Mouse (Mus musculus): ENCODE results near the gene Dlst. TPM values are rescaled to one million over a fixed set of nuclear protein-coding genes. Genes with fewer than 3 reads are reported as not detected.

Gene Dlst
- 114 and 116 TPM in 2 replicates for polyA plus RNA-seq (2016; fragmentation: Nextera tagmentation; extraction: Ambion mirVana)

DNA sequence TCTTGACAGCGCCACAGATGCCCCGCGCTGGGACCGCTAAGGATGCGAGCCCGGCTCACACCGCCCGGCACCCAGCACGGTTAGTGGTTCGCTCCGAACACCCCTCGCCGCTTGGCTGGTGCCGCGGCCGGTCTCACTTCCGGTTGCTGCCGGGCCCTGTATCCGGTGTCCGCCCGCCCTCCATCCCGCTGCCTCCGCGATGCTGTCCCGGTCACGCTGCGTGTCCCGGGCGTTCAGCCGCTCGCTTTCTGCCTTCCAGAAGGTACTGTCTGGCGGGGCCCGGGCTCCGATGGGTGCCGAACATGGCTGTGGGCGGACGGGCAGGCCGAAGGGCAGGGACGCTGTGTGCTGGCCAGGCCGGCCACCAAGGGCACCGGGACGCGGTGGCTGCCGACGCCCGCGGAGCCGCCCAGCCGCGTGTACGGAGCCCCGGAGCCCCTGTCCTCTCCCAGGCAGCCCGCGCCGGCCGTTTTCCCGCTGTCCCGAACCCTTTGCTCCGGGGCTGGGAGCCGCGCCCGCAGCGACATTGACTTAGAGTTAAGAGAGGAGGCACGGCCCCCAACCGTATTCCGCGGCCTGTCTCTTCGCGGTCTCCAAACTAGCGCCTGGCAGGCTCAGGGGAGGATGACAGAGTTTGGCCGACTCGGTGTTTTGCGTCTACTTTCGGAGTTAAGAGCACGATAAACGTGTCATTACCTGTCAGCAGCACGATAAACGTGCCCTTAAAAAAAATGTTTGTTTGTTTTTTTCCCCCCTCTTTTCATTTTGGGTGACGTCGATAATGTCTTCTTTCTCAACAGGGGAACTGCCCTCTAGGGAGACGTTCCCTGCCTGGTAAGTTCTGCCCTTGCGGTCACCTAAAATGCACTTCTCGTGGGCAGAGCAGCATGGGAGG lies at the start of gene Dlst, which contains the start of gene Prox2:
TSS of gene Dlst (plus strand) at position 136 of the 895 bp plus-strand sequence.
TSS of gene Prox2 (minus strand) at position 62 of the 895 bp plus-strand sequence.
- under 1% methylated on average over 83 of the region's 83 CpGs for WGBS
- peaks cover 28% of the 10 kb centered on the region for H3K4me1 ChIP-seq

DNA sequence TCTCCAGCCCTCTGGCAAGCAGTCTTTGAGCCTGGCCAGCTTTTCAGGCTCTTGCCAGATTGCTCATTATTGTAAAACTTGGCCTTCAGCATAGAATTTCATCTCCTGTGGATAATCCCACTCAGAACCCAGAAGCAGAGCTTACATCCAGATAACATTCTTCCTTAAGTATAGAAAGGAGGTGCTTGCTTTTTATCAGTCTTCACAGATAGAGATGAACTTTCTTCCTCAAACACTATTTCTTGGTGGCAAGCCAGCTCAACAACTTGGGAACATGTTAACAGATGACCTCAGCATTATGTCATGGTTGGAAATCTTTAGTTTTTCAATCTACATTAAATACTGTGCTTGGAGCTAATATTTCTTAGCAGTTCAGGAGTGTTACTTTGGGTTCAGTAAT lies 39.6 kb upstream of the Dlst start:
- Histone ChIP-seq H3K9ac (no peak overlapping the region), H3K4me1 (no peaks in the 10 kb centered on the region), H3K27me3 (replicated peaks) (no peaks in the 10 kb centered on the region), H3K4me2 (replicated peaks) (no peak overlapping the region), H3K36me3 (peaks cover 43% of the 10 kb centered on the region), H3K4me3 (no peak overlapping the region), H3K27ac (no peak overlapping the region), H3K9me3 (no peaks in the 10 kb centered on the region)
- no peak for ATAC-seq (ENCODE audit: low FRiP score, low read depth)

More for the DNA sequence above, at the start of gene Dlst, which contains the start of gene Prox2:
- peak; percentile 97 for ATAC-seq (ENCODE audit: low FRiP score, low read depth)
- Histone ChIP-seq H3K9me3 (no peaks in the 10 kb centered on the region), H3K27ac (peak within 1 kb of the TSS; percentile 63), H3K4me2 (replicated peaks) (peak within 1 kb of the TSS; percentile 87), H3K36me3 (peaks cover 9% of the 10 kb centered on the region), H3K27me3 (replicated peaks) (no peaks in the 10 kb centered on the region), H3K9ac (peak within 1 kb of the TSS; percentile 95), H3K4me3 (peak within 1 kb of the TSS; percentile 97)

DNA sequence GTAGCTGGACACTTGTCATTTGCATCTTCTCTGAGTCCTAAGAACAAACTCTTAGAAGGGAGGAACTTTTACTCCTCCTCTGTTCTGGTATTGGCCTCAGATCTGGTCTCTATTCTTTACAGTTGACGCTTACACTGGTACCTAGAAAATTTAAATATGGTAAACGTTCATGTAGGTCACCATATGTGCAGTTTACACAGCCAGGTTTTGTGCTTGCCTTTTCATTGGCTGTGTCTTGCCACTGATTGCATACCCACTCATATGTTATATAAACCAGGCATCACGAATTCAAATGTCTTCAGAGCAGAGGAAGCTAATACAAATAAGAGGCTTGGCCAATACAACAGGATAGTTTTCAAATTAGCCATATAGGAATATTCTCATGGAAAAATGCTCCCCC lies 33.5 kb upstream of the Dlst start:
- peaks cover 22% of the 10 kb centered on the region for H3K36me3 ChIP-seq
- H3K9me3 ChIP-seq: no peaks in the 10 kb centered on the region
- H3K4me2 ChIP-seq (replicated peaks): no peak overlapping the region
- no peak for ATAC-seq (ENCODE audit: low FRiP score, low read depth)
- no peaks in the 10 kb centered on the region for H3K27me3 ChIP-seq (replicated peaks)
- 93% methylated on average over 3 of the region's 3 CpGs for WGBS
- no peak overlapping the region for H3K27ac ChIP-seq
- H3K9ac ChIP-seq: no peak overlapping the region
- H3K4me3 ChIP-seq: no peak overlapping the region
- no peaks in the 10 kb centered on the region for H3K4me1 ChIP-seq

DNA sequence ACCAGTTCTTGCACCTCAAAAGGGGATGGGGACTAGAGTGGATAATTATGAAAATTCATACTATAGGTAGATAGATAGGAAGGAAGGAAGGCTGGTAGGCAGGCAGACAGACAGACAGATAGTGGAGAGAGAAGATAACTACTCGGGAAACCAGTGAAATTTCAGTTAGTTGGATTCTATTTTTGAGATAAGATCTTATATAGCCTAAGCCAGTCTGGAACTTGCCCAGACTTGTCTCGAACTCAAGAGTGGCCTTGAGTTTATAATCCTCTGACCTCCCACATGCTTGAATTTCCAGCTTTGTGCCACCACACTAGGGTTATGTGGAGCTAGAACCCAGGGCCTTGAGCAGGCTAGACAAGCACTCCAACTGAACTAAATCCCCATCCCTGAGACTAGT lies 26.4 kb upstream of the Dlst start:
- no peak overlapping the region for H3K4me3 ChIP-seq
- ATAC-seq (ENCODE audit: low FRiP score, low read depth): no peak
- H3K27ac ChIP-seq: no peak overlapping the region
- H3K4me1 ChIP-seq: no peaks in the 10 kb centered on the region
- H3K27me3 ChIP-seq (replicated peaks): no peaks in the 10 kb centered on the region
- H3K9ac ChIP-seq: no peak overlapping the region
- 87% methylated on average over 2 of the region's 2 CpGs for WGBS
- H3K9me3 ChIP-seq: no peaks in the 10 kb centered on the region
- no peak overlapping the region for H3K4me2 ChIP-seq (replicated peaks)
- H3K36me3 ChIP-seq: peaks cover 28% of the 10 kb centered on the region

DNA sequence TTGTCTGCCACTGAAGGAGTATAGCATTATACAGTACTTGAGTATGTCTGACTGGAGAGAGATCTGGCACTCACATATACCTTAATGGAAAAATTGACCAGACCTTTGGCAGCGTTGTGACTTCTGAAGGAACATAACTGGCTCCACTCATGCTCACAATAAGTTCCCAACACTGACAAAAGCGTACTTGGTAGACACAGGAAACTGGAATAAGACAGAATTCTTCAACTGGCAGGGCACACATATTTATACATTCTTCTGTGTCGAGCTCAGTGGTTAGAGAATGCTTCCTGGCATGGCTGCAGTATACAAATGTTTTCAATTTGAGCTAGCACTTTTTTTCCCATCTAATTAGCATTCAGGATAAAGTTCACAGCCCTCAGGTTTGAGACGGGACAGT lies 25.7 kb upstream of the Dlst start:
- no peak overlapping the region for H3K9ac ChIP-seq
- H3K9me3 ChIP-seq: no peaks in the 10 kb centered on the region
- H3K27ac ChIP-seq: no peak overlapping the region
- peaks cover 31% of the 10 kb centered on the region for H3K36me3 ChIP-seq
- no peaks in the 10 kb centered on the region for H3K27me3 ChIP-seq (replicated peaks)
- H3K4me3 ChIP-seq: no peak overlapping the region
- 90% methylated on average over 4 of the region's 4 CpGs for WGBS
- H3K4me1 ChIP-seq: no peaks in the 10 kb centered on the region
- ATAC-seq (ENCODE audit: low FRiP score, low read depth): no peak
- H3K4me2 ChIP-seq (replicated peaks): no peak overlapping the region

DNA sequence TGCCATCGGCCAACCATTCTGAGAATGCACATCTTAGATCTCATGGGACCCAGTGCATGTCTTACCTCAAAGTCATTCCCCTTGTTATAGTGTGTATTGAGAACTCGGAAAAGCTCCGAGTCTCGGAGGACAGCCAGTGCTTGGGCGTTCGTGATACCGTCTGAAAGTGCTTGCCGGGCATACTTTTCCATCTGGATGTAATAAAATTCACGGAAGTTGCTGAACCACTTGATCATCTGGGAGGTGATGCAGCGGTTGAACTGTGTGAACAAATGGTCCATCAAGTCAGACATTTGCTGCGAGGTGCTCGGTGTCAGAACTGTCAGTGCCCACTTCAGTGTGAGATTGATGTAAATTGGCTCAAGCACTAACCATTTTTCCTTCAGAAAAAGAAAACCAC lies 22.8 kb upstream of the Dlst start:
- Histone ChIP-seq H3K9me3 (no peaks in the 10 kb centered on the region), H3K36me3 (peaks cover 31% of the 10 kb centered on the region), H3K9ac (no peak overlapping the region), H3K4me3 (no peak overlapping the region), H3K27me3 (replicated peaks) (no peaks in the 10 kb centered on the region), H3K27ac (no peak overlapping the region), H3K4me2 (replicated peaks) (no peak overlapping the region), H3K4me1 (no peaks in the 10 kb centered on the region)
- 82% methylated on average over 12 of the region's 12 CpGs for WGBS
- no peak for ATAC-seq (ENCODE audit: low FRiP score, low read depth)

DNA sequence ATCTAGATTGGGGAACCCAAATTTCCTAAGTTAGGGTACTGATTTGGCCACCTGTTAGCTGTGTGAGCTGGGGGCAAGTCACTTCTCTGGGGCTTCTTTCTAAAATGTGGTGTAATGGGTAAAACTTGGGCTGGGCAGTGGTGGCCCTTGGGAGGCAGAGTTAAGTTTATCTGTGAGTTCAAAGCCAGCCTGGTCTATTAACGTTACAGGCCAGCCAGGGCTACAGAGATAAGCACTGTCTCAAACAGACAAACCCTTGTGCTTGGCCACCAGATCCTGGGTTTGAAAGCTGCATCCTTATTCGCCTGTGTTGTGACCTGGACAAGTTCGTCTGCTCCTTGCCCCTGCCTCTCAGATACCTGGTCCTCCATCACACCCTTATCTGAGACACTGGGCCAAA lies 19.4 kb upstream of the Dlst start:
- H3K4me2 ChIP-seq (replicated peaks): no peak overlapping the region
- ATAC-seq (ENCODE audit: low FRiP score, low read depth): no peak
- H3K27me3 ChIP-seq (replicated peaks): no peaks in the 10 kb centered on the region
- no peaks in the 10 kb centered on the region for H3K9me3 ChIP-seq
- no peak overlapping the region for H3K4me3 ChIP-seq
- 84% methylated on average over 3 of the region's 3 CpGs for WGBS
- peaks cover 3% of the 10 kb centered on the region; the same call in 1 of the 2 replicates for H3K4me1 ChIP-seq
- no peak overlapping the region for H3K27ac ChIP-seq
- peaks cover 31% of the 10 kb centered on the region for H3K36me3 ChIP-seq
- H3K9ac ChIP-seq: no peak overlapping the region

DNA sequence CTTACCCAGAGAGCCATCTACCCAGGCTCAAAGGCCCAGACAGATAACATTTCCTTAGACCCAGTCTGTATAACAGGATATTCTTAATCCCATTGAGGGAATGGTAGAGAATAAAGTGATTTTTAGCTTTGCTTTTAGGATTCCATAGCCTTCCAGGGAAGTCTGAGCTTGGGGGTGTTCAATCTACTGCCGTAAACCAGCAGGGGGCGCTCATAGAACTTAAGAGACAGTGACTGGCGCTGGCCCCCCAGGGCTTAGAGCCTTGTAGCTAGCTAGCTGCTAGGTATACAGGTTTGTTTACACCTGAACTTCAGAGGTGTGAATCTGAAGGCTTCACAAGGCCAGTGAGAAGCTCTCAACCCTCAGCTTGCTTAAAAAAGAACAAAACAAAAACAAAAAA lies 18.4 kb upstream of the Dlst start:
- Histone ChIP-seq H3K27ac (no peak overlapping the region), H3K27me3 (replicated peaks) (no peaks in the 10 kb centered on the region), H3K4me2 (replicated peaks) (no peak overlapping the region), H3K4me3 (no peak overlapping the region), H3K9ac (no peak overlapping the region), H3K36me3 (peaks cover 22% of the 10 kb centered on the region), H3K4me1 (peaks cover 3% of the 10 kb centered on the region; the same call in 1 of the 2 replicates), H3K9me3 (no peaks in the 10 kb centered on the region)
- 10% methylated on average over 3 of the region's 3 CpGs for WGBS
- ATAC-seq (ENCODE audit: low FRiP score, low read depth): no peak

DNA sequence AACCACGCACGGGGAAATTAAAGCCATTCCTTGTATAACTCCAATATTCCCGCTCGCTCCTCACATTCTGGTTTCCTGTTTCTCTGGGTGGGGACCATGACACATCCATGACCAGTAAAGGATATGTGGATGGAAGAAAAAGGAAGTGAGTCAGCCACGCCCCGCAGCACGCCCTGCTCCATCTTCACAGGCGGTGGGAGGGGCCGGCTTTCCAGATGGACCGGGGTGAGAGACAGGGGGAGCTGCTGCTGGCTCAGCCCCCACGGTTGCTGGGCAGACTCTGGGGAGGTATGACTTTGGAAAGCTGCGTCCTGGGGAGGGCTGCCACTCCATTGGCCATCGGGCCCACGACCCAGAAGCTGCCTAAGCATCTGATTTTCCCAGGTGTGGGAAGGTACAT lies 16.6 kb upstream of the Dlst start:
- WGBS: 39% methylated on average over 14 of the region's 14 CpGs
- Histone ChIP-seq H3K9me3 (no peaks in the 10 kb centered on the region), H3K4me1 (peaks cover 3% of the 10 kb centered on the region; the same call in 1 of the 2 replicates), H3K27ac (no peak overlapping the region), H3K27me3 (replicated peaks) (no peaks in the 10 kb centered on the region), H3K4me2 (replicated peaks) (no peak overlapping the region), H3K4me3 (no peak overlapping the region), H3K9ac (no peak overlapping the region), H3K36me3 (peaks cover 5% of the 10 kb centered on the region)
- no peak for ATAC-seq (ENCODE audit: low FRiP score, low read depth)

DNA sequence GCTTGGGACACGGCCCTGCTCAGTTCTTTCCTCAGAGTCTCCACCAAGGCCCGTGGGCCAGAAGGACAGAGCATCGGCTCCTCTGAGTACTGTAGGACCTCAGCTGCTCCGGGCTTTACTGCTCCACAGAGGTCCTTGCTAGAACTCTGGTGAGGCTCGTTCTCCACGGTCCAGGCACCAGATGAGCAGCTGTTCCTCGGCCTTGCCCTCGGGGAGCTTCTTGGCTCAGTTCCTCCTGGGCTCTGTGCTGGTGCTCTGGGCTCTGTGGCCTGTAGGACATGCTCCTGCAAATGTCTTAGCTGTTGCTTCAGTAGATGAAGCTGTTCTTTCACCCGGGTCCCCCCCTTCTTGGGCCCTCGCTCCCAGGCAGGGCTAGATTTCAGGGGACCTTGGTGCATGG lies 15.9 kb upstream of the Dlst start:
- Histone ChIP-seq H3K4me3 (no peak overlapping the region), H3K9me3 (no peaks in the 10 kb centered on the region), H3K27ac (no peak overlapping the region), H3K9ac (no peak overlapping the region), H3K36me3 (no peaks in the 10 kb centered on the region), H3K4me2 (replicated peaks) (no peak overlapping the region), H3K4me1 (peaks cover 3% of the 10 kb centered on the region; the same call in 1 of the 2 replicates), H3K27me3 (replicated peaks) (no peaks in the 10 kb centered on the region)
- no peak for ATAC-seq (ENCODE audit: low FRiP score, low read depth)
- 79% methylated on average over 10 of the region's 10 CpGs for WGBS

DNA sequence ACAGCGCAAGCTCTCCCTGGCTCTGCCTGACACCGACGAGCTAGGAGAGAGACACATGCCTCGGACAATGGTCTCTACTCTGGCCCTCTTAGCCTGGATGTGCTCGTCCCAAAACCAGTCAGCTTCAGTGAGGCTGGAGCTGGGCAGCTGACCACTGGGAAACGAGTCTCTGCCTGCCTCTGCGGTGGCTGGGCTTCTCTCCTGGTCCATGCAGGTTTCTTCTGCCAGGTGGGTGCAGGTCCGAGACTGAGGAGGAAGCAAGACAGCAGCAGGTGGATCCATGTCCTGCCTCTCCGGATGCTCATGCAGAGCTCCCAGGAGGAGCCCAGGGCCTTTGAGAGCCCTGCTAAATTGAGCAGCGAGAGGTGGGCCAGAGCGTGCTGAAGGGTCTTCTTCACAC lies 15.5 kb upstream of the Dlst start:
- H3K27ac ChIP-seq: no peak overlapping the region
- H3K4me3 ChIP-seq: no peak overlapping the region
- 89% methylated on average over 11 of the region's 11 CpGs for WGBS
- H3K4me1 ChIP-seq: peaks cover 3% of the 10 kb centered on the region; the same call in 1 of the 2 replicates
- H3K27me3 ChIP-seq (replicated peaks): no peaks in the 10 kb centered on the region
- no peak overlapping the region for H3K9ac ChIP-seq
- no peaks in the 10 kb centered on the region for H3K36me3 ChIP-seq
- no peak for ATAC-seq (ENCODE audit: low FRiP score, low read depth)
- H3K9me3 ChIP-seq: no peaks in the 10 kb centered on the region
- no peak overlapping the region for H3K4me2 ChIP-seq (replicated peaks)

DNA sequence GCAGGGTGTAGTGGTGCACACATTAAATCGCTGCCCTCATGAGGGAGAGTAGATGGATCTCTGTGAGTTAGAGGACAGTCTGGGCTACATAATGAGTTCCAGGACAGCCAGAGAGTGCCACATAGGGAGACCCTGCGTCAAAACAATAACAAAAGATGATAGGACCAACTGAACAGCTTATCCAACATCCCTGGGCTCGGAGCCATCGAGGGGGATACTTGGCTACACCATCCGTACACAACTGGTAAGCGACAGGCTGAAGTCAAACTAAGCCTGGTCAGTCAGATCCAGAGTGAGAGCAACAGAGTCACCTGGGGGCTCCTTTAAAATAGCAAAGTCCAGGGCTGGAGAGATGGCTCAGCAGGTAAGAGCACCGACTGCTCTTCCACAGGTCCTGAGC lies 14.8 kb upstream of the Dlst start:
- peaks cover 4% of the 10 kb centered on the region; the same call in 1 of the 2 replicates for H3K4me1 ChIP-seq
- ATAC-seq (ENCODE audit: low FRiP score, low read depth): no peak
- no peaks in the 10 kb centered on the region for H3K36me3 ChIP-seq
- no peak overlapping the region for H3K4me3 ChIP-seq
- no peak overlapping the region for H3K27ac ChIP-seq
- H3K27me3 ChIP-seq (replicated peaks): no peaks in the 10 kb centered on the region
- H3K9ac ChIP-seq: no peak overlapping the region
- no peaks in the 10 kb centered on the region for H3K9me3 ChIP-seq
- 91% methylated on average over 7 of the region's 7 CpGs for WGBS
- no peak overlapping the region for H3K4me2 ChIP-seq (replicated peaks)

DNA sequence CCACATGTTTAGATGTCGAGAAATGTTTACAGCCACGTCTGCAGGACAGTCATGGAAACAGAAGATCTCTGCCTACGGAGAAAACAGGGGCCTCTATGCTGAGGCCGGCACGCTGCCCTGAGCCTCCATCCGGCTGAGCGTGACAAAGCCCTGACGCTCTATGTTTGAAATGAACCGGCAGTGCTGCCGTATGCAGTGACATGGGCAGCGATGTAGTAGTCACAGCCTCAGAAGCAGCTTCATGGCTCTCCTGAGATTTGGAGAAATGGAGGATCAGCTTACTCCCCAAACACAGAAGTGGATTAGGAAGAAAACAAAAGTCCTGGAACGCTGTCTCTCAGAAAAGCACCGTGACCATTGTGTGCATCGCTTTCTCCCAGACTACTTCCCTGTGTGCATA lies 9.6 kb upstream of the Dlst start:
- no peak overlapping the region for H3K4me2 ChIP-seq (replicated peaks)
- no peaks in the 10 kb centered on the region for H3K27me3 ChIP-seq (replicated peaks)

More for the DNA sequence above, 9.6 kb upstream of the Dlst start:
- no peak for ATAC-seq (ENCODE audit: low FRiP score, low read depth)
- Histone ChIP-seq H3K9ac (no peak overlapping the region), H3K27ac (no peak overlapping the region), H3K36me3 (no peaks in the 10 kb centered on the region), H3K4me3 (no peak overlapping the region), H3K4me1 (peaks cover 7% of the 10 kb centered on the region; the same call in 1 of the 2 replicates), H3K9me3 (no peaks in the 10 kb centered on the region)
- WGBS: 57% methylated on average over 14 of the region's 14 CpGs
